ENCODE assay signal across 8 mouse cellular contexts in the genomic region with DNA sequence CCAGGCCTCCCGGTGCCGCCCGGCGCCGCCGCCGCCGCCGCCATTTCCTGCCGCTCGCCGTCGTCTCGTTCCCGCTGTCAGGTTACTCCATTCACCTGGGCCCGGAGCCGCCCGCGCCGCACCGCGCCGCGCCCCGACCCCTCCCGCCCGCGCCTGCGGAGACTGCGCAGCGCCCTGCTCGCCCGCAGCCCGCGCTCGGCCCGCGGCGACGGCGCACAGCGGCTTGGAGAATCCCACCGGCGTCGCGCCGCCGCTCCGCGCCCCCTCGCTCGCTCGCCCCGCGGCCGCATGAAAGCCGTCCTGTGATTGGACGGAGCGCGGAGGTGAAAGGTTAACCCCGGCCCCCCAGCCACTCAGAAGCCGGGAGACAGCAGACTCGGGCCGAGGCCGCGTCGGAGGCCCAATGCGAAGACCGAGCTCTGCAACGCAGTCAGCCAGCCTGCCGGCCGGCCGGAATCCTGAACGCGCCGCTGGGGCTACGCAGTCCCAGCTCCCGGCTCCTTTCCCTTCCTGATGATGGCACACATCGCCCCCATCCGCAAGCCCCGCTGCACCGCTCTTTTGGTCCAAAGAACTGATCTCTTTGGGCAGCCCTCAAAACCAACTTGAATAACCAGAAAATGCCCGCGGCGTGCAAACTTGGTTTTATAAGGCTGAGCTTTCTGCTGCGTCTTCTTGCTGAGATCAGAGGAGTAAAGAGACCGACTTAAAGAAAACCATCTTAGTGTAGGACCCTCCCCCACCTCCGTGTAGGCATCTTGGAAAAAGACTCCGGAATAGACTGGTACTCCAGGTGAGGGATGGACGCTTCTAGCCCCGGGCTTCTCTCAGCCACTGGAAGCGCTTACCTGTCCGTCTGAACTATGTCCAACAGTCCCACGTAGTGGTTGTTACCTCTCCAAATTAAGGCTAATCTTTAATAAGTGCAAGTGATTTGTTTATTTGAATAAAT. TPM values are rescaled to one million over a fixed set of nuclear protein-coding genes. Genes with fewer than 3 reads are reported as not detected.
DNase-seq lines count a peak whose midpoint lies in the region; ATAC-seq and TF ChIP-seq lines count a peak whose summit lies in the region.

Gene Dicer1, minus strand, starts transcription at position 139 of the 952 bp plus-strand sequence.

- peak; percentile 79 for DNase-seq in MEL-GATA-1-ER (ENCODE audit: extremely low read depth, low read depth)
- DNase-seq in cerebellum, adult 8-10 months, result peak; percentile 99
- DNase-seq in hindbrain, embryonic 10.5 days (ENCODE audit: low spot score), result peak; percentile 97
- peak; percentile 95 for DNase-seq in layer of hippocampus, adult 9-11 months
- peak; percentile 96 for DNase-seq in lung, postnatal 0 days (ENCODE audit: low spot score)
- peak; percentile 99 for DNase-seq in ovary, postnatal 14 days (ENCODE audit: low spot score)
- peak; percentile 98 for DNase-seq in thymus, postnatal 14 days

- no peaks in the 10 kb centered on the region for H3K27me3 ChIP-seq in hindbrain, embryonic 10.5 days (ENCODE audit: insufficient read depth, poor library complexity, severe bottlenecking)
- no peaks in the 10 kb centered on the region for H3K27me3 ChIP-seq in lung, postnatal 0 days (replicated peaks; ENCODE audit: insufficient read depth, low read length)

- peaks cover 49% of the 10 kb centered on the region for H3K4me1 ChIP-seq in hindbrain, embryonic 10.5 days (replicated peaks)
- H3K4me1 ChIP-seq in lung, postnatal 0 days (ENCODE audit: insufficient read depth, low read depth, low read length), result peaks cover 13% of the 10 kb centered on the region; the same call in 1 of the 2 replicates

- H3K9ac ChIP-seq in lung, postnatal 0 days (replicated peaks; ENCODE audit: low read depth), result peak within 1 kb of the TSS; percentile 88

- peak within 1 kb of the TSS; percentile 86 for H3K4me2 ChIP-seq in lung, postnatal 0 days (replicated peaks; ENCODE audit: low read depth, low read length)

- H3K9me3 ChIP-seq in hindbrain, embryonic 10.5 days, result no peaks in the 10 kb centered on the region
- H3K9me3 ChIP-seq in lung, postnatal 0 days (ENCODE audit: low read length), result no peaks in the 10 kb centered on the region

- WGBS in hindbrain, embryonic 10.5 days, result under 1% methylated on average over 94 of the region's 94 CpGs
- WGBS in lung, postnatal 0 days, result under 1% methylated on average over 66 of the region's 94 CpGs

- H3K27ac ChIP-seq in hindbrain, embryonic 10.5 days, result peak within 1 kb of the TSS; percentile 97
- peak within 1 kb of the TSS; percentile 87 for H3K27ac ChIP-seq in lung, postnatal 0 days (ENCODE audit: low read length)

- 0 out of 2 replicates have a peak, but pooled peaks have one; percentile 41 for TF ChIP-seq EP300 in lung, postnatal 0 days (IDR thresholded peaks at IDR 0.05)

- ATAC-seq in frontal cortex, adult (ENCODE audit: low TSS enrichment), result peak; percentile 91
- peak; percentile 97 for ATAC-seq in lung, postnatal 0 days

- TF ChIP-seq CTCF in lung, postnatal 0 days (IDR thresholded peaks at IDR 0.05), result peak; percentile 46

- H3K36me3 ChIP-seq in hindbrain, embryonic 10.5 days, result peaks cover 17% of the 10 kb centered on the region
- no peaks in the 10 kb centered on the region for H3K36me3 ChIP-seq in lung, postnatal 0 days (ENCODE audit: insufficient read depth, low read length)

- peak within 1 kb of the TSS; percentile 90 for H3K4me3 ChIP-seq in hindbrain, embryonic 10.5 days
- peak within 1 kb of the TSS; percentile 93 for H3K4me3 ChIP-seq in lung, postnatal 0 days (ENCODE audit: low read depth, low read length)

RNA-seq across cellular contexts. Expression of gene Dicer1, which starts in this region (rescaled TPM):
- polyA plus RNA-seq in hindbrain, embryonic 10.5 days (2016; fragmentation: Nextera tagmentation; extraction: Ambion mirVana), result 39.1 and 40.5 TPM in 2 replicates
- 15.6 and 17.7 TPM in 2 replicates for polyA plus RNA-seq in lung, postnatal 0 days (2015; fragmentation: Nextera tagmentation; extraction: Ambion mirVana)

Comparison
In these comparisons a context has a peak if more than half of its experiments do, and no peak if none do; other contexts are left out.
1. Peak in every context shown above with its lines: DNase-seq, ATAC-seq, H3K4me3 ChIP-seq and H3K27ac ChIP-seq.